Mouse (Mus musculus) urinary bladder, postnatal 25 days (tissue): ENCODE measurements around the gene Gpr179.

ENCODE experiments used
- DNase-seq: peaks from one replicate; pipeline ENCODE4 v3.0.0; 2022; ENCODE audit warnings: low spot score

The Gpr179 gene

GRCm38 (mm10) chr11:97285852-97286775 lies 65.8 kb downstream of the Gpr179 start:
- no peak for DNase-seq

GRCm38 (mm10) chr11:97284854-97285253 lies 67.0 kb downstream of the Gpr179 start:
- no peak for DNase-seq

GRCm38 (mm10) chr11:97282179-97282578 lies 69.7 kb downstream of the Gpr179 start:
- DNase-seq, result no peak
